Mouse (Mus musculus): Measurements from ENCODE around the gene Dscaml1. TPM values are rescaled to one million over a fixed set of nuclear protein-coding genes. Genes with fewer than 3 reads are reported as not detected.

Dscaml1 gene
- polyA plus RNA-seq, 1 experiment from 2014 or later = 11.2 TPM

- ATAC-seq (ENCODE audit: low FRiP score) = no peak
- Histone ChIP-seq H3K9ac (peak overlapping the region; percentile 86), H3K4me1 (replicated peaks) (peaks cover 73% of the 10 kb centered on the region), H3K4me2 (peak overlapping the region; percentile 78), H3K4me3 (peak overlapping the region; percentile 62; the same call in 1 of the 2 replicates), H3K9me3 (no peaks in the 10 kb centered on the region), H3K27ac (peak overlapping the region; percentile 92), H3K36me3 (no peaks in the 10 kb centered on the region), H3K27me3 (peaks cover 45% of the 10 kb centered on the region)
- 57% methylated on average over 9 of the region's 9 CpGs for WGBS
Observed at GRCm38 (mm10) chr9:45433119-45433518, 6.7 kb downstream of the Dscaml1 start.

DNA sequence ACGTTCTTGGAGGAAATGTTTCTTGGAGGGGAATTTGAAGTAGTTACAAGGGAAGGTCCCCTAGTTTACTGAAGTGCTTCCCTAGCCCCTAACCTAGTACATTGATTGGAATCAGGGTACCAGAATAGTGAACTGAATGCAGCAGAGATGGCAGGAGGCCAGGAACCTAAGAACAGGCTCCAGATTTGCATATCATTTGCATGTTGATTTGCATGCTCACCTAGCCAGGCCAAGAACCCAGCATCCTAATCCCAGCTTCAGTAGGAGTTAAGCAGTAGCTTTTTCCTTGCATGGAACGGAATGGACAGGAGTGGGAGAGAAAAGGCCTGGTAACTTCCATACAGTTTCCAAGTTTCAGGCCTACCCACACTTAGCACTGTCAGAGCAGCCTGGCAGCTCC, 7.7 kb downstream of the Dscaml1 start:
- WGBS = 79% methylated on average over 2 of the region's 2 CpGs
- Histone ChIP-seq H3K4me3 (no peak overlapping the region), H3K4me1 (replicated peaks) (peaks cover 77% of the 10 kb centered on the region), H3K36me3 (no peaks in the 10 kb centered on the region), H3K27ac (peak overlapping the region; percentile 92), H3K4me2 (peak overlapping the region; percentile 78), H3K9ac (no peak overlapping the region), H3K27me3 (peaks cover 38% of the 10 kb centered on the region), H3K9me3 (no peaks in the 10 kb centered on the region)
- ATAC-seq (ENCODE audit: low FRiP score) = no peak

- no peak overlapping the region for H3K27ac ChIP-seq
Observed at GRCm38 (mm10) chr9:45439025-45439424, 12.6 kb downstream of the Dscaml1 start.

DNA sequence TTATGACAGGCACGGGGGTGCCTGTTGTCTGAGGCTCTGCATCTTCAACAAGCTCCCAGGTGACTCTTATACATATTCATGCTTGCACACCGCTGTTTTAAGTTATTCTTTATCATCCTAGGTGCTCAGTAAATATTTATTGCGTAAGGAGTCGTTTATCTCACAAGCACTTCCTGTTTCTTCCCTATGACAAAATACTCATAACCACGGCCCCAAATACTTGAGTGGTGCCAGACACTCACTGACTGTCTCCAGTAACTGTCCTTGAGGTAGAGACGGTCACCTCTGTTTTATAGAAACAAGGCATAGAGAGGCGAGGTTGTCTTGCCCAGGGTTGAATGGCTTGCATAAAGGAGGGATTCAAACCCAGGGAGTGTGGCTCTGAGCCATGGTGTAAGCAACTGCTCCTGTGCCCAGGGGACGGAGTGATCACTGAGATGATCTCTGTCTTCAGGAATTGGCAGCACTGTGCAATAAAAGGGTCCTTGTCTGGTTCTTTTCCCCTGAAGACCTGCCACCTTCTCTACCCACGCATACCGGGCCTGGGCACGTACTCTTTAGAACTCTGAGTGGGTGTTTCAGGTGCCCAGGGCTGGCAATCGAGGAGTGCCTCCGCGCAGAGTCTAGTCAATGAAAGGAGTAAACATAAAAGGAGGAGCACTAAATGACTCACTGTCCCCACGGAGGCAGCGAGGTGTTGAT, 13.8 kb downstream of the Dscaml1 start:
- peaks cover 51% of the 10 kb centered on the region for H3K4me1 ChIP-seq (replicated peaks)

More at GRCm38 (mm10) chr9:45439025-45439424, 12.6 kb downstream of the Dscaml1 start:
- H3K27me3 ChIP-seq = no peaks in the 10 kb centered on the region
- no peaks in the 10 kb centered on the region for H3K9me3 ChIP-seq
- H3K36me3 ChIP-seq = no peaks in the 10 kb centered on the region
- 79% methylated on average over 4 of the region's 4 CpGs for WGBS
- peaks cover 60% of the 10 kb centered on the region for H3K4me1 ChIP-seq (replicated peaks)
- H3K4me3 ChIP-seq = no peak overlapping the region
- ATAC-seq (ENCODE audit: low FRiP score) = no peak
- H3K4me2 ChIP-seq = no peak overlapping the region
- no peak overlapping the region for H3K9ac ChIP-seq

GRCm38 (mm10) chr9:45444251-45444798, 17.9 kb downstream of the Dscaml1 start:
- H3K4me3 ChIP-seq = no peak overlapping the region
- peaks cover 15% of the 10 kb centered on the region for H3K36me3 ChIP-seq
- H3K27me3 ChIP-seq = 0 out of 2 replicates have a peak, but pooled peaks cover 11% of the 10 kb centered on the region
- no peak overlapping the region for H3K4me2 ChIP-seq
- H3K9me3 ChIP-seq = no peaks in the 10 kb centered on the region
- H3K9ac ChIP-seq = no peak overlapping the region
- WGBS = 84% methylated on average over 5 of the region's 5 CpGs
- no peak overlapping the region for H3K27ac ChIP-seq
- H3K4me1 ChIP-seq (replicated peaks) = peaks cover 38% of the 10 kb centered on the region
- no peak for ATAC-seq (ENCODE audit: low FRiP score)

More for the DNA sequence above, 13.8 kb downstream of the Dscaml1 start:
- WGBS = 80% methylated on average over 16 of the region's 16 CpGs
- no peaks in the 10 kb centered on the region for H3K36me3 ChIP-seq
- no peaks in the 10 kb centered on the region for H3K27me3 ChIP-seq
- no peak overlapping the region for H3K4me3 ChIP-seq
- no peak overlapping the region for H3K9ac ChIP-seq
- no peak for ATAC-seq (ENCODE audit: low FRiP score)
- H3K27ac ChIP-seq = 0 out of 2 replicates have a peak overlapping the region, but pooled peaks have one; percentile 30
- H3K4me2 ChIP-seq = no peak overlapping the region
- no peaks in the 10 kb centered on the region for H3K9me3 ChIP-seq

DNA sequence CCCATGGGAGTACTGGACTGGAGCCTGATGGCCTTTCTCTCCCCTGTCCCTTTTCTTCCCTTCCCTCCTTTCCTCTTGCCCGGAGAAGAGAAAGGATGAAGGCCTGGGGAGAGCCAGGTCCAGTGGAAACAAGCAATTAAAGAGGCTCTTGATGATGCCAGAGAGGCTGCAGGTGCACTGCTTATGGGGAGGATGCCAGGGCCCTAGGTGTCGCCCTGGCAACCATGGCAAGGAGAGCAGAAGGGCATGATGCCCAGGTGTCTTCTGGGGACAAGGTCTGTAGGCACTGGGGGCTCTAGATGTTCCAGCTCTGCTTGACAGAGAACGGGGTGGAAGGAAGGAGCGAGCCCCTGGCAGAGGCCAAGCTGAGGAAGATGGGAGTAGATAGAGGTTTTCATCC, 23.2 kb downstream of the Dscaml1 start:
- no peak for ATAC-seq (ENCODE audit: low FRiP score)
- H3K9ac ChIP-seq = no peak overlapping the region
- H3K36me3 ChIP-seq = peaks cover 26% of the 10 kb centered on the region
- H3K4me2 ChIP-seq = no peak overlapping the region
- H3K4me3 ChIP-seq = no peak overlapping the region
- 0 out of 2 replicates have a peak, but pooled peaks cover 11% of the 10 kb centered on the region for H3K27me3 ChIP-seq
- WGBS = 85% methylated on average over 4 of the region's 4 CpGs
- H3K4me1 ChIP-seq (replicated peaks) = peaks cover 23% of the 10 kb centered on the region
- H3K9me3 ChIP-seq = no peaks in the 10 kb centered on the region
- no peak overlapping the region for H3K27ac ChIP-seq

- H3K4me1 ChIP-seq (replicated peaks) = peaks cover 26% of the 10 kb centered on the region
- H3K9ac ChIP-seq = no peak overlapping the region
- H3K27me3 ChIP-seq = 0 out of 2 replicates have a peak, but pooled peaks cover 11% of the 10 kb centered on the region
- no peak overlapping the region for H3K4me2 ChIP-seq
- H3K4me3 ChIP-seq = no peak overlapping the region
- no peak for ATAC-seq (ENCODE audit: low FRiP score)
- no peaks in the 10 kb centered on the region for H3K9me3 ChIP-seq
- no peak overlapping the region for H3K27ac ChIP-seq
- H3K36me3 ChIP-seq = peaks cover 26% of the 10 kb centered on the region
- WGBS = 95% methylated on average over 4 of the region's 4 CpGs
Observed at GRCm38 (mm10) chr9:45451346-45451745, 24.9 kb downstream of the Dscaml1 start.

DNA sequence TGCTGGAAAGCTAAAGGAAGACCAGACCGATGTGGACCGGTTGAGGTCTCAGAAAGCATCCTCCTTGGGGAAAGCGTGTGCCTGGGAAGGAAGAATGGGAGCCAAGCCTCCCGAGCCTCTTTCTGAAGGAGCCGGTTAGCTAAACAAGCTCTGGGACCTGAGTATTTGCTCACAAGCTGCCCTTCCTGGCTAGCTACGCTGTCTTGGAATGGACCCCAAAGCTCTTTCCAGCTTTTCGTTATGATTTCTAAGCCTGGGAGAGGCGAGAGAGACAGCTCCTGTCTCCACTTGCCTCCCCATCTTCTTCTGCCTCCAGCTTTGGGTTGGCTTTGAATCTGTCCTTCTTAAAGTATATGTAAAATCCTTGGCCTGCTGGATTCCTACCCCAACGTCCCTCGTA, 27.6 kb downstream of the Dscaml1 start:
- H3K9ac ChIP-seq = 0 out of 2 replicates have a peak overlapping the region, but pooled peaks have one; percentile 14
- no peak for ATAC-seq (ENCODE audit: low FRiP score)
- no peak overlapping the region for H3K4me3 ChIP-seq
- H3K36me3 ChIP-seq = peaks cover 13% of the 10 kb centered on the region; the same call in 1 of the 2 replicates
- peak overlapping the region; percentile 36 for H3K27ac ChIP-seq
- WGBS = 91% methylated on average over 10 of the region's 10 CpGs
- peaks cover 32% of the 10 kb centered on the region for H3K4me1 ChIP-seq (replicated peaks)
- H3K27me3 ChIP-seq = no peaks in the 10 kb centered on the region
- no peaks in the 10 kb centered on the region for H3K9me3 ChIP-seq
- no peak overlapping the region for H3K4me2 ChIP-seq

GRCm38 (mm10) chr9:45454889-45455610, 28.6 kb downstream of the Dscaml1 start:
- H3K9ac ChIP-seq = no peak overlapping the region
- H3K9me3 ChIP-seq = no peaks in the 10 kb centered on the region
- H3K36me3 ChIP-seq = peaks cover 12% of the 10 kb centered on the region; the same call in 1 of the 2 replicates
- no peak overlapping the region for H3K4me3 ChIP-seq
- H3K4me1 ChIP-seq (replicated peaks) = peaks cover 33% of the 10 kb centered on the region
- 57% methylated on average over 8 of the region's 8 CpGs for WGBS
- no peak overlapping the region for H3K4me2 ChIP-seq
- 0 out of 2 replicates have a peak, but pooled peaks have one; percentile 32 for ATAC-seq (ENCODE audit: low FRiP score)
- no peaks in the 10 kb centered on the region for H3K27me3 ChIP-seq
- peak overlapping the region; percentile 76 for H3K27ac ChIP-seq

DNA sequence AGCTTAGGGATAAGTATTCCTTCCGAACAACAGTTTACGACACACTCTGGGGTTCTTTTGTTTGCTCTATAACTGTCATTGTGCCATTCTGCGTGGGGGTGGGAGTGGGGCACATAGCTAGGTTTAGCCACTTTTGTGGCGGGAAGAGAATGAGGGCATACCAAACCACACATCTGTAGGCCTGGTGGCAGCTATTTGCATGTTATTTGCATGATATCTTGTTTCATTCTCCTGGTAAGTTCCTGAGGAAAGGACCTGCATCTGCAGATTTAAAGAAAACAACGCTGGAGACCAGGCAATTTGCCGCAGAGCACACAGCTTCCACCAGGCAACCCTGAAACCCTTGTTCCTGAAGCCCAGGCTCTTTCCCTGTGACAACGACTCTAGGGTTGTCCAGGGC, 30.8 kb downstream of the Dscaml1 start:
- no peak overlapping the region for H3K4me2 ChIP-seq
- 45% methylated on average over 7 of the region's 7 CpGs for WGBS

GRCm38 (mm10) chr9:45458363-45458762, 31.9 kb downstream of the Dscaml1 start:
- Histone ChIP-seq H3K9ac (no peak overlapping the region), H3K27me3 (no peaks in the 10 kb centered on the region), H3K27ac (0 out of 2 replicates have a peak overlapping the region, but pooled peaks have one; percentile 30), H3K4me2 (no peak overlapping the region), H3K9me3 (no peaks in the 10 kb centered on the region), H3K4me3 (no peak overlapping the region), H3K4me1 (replicated peaks) (peaks cover 33% of the 10 kb centered on the region), H3K36me3 (peaks cover 11% of the 10 kb centered on the region; the same call in 1 of the 2 replicates)
- 61% methylated on average over 14 of the region's 14 CpGs for WGBS
- no peak for ATAC-seq (ENCODE audit: low FRiP score)

More for the DNA sequence above, 30.8 kb downstream of the Dscaml1 start:
- Histone ChIP-seq H3K4me3 (no peak overlapping the region), H3K9ac (no peak overlapping the region), H3K27me3 (no peaks in the 10 kb centered on the region), H3K9me3 (no peaks in the 10 kb centered on the region), H3K27ac (no peak overlapping the region), H3K4me1 (replicated peaks) (peaks cover 33% of the 10 kb centered on the region), H3K36me3 (peaks cover 5% of the 10 kb centered on the region; the same call in 1 of the 2 replicates)
- no peak for ATAC-seq (ENCODE audit: low FRiP score)

GRCm38 (mm10) chr9:45465396-45466019, 39.1 kb downstream of the Dscaml1 start:
- no peaks in the 10 kb centered on the region for H3K9me3 ChIP-seq
- no peak for ATAC-seq (ENCODE audit: low FRiP score)
- no peak overlapping the region for H3K4me3 ChIP-seq
- H3K36me3 ChIP-seq = peaks cover 11% of the 10 kb centered on the region; the same call in 1 of the 2 replicates
- no peak overlapping the region for H3K9ac ChIP-seq
- no peak overlapping the region for H3K4me2 ChIP-seq
- WGBS = 60% methylated on average over 6 of the region's 6 CpGs
- H3K27ac ChIP-seq = no peak overlapping the region
- H3K4me1 ChIP-seq (replicated peaks) = peaks cover 17% of the 10 kb centered on the region
- H3K27me3 ChIP-seq = no peaks in the 10 kb centered on the region

Data from hindbrain, embryonic 13.5 days (tissue).